Mouse (Mus musculus): ENCODE measurements around the gene Ero1l.

- no peak for TF ChIP-seq POLR2A (IDR thresholded peaks at IDR 0.05; ENCODE audit: insufficient read depth, low read depth, low read length)
- TF ChIP-seq CTCF (IDR thresholded peaks at IDR 0.05; ENCODE audit: insufficient read depth, low read depth, low read length), result no peak
These were observed 1.6 kb downstream of the Ero1l start for GRCm38 (mm10) chr14:45316927-45317326.
